Mouse (Mus musculus): Measurements from ENCODE around the gene Polr3h. TPM values are rescaled to one million over a fixed set of nuclear protein-coding genes. Genes with fewer than 3 reads are reported as not detected.

Gene Polr3h
- polyA plus RNA-seq, 1 experiment from 2014 or later: 92.0 TPM

- H3K27me3 ChIP-seq: no peaks in the 10 kb centered on the region
- no peaks in the 10 kb centered on the region for H3K36me3 ChIP-seq
- H3K27ac ChIP-seq (replicated peaks): peak within 1 kb of the TSS; percentile 97
- WGBS: under 1% methylated on average over 44 of the region's 44 CpGs
- peak within 1 kb of the TSS; percentile 95 for H3K4me3 ChIP-seq
- peak within 1 kb of the TSS; percentile 89 for H3K4me2 ChIP-seq
- 0 out of 2 replicates have a peak, but pooled peaks have one; percentile 5 for ATAC-seq (ENCODE audit: low FRiP score, low read depth)
- H3K9ac ChIP-seq: peak within 1 kb of the TSS; percentile 88
- H3K9me3 ChIP-seq: no peaks in the 10 kb centered on the region
- peaks cover 43% of the 10 kb centered on the region for H3K4me1 ChIP-seq (replicated peaks)
Measured at GRCm38 (mm10) chr15:81858517-81859329, 67.3 kb downstream of the Polr3h start, which contains the start of gene Tob2. Gene Tob2 (minus strand): TSS chr15:81858796.

- ATAC-seq (ENCODE audit: low FRiP score, low read depth): peak; percentile 24; the same call in 1 of the 2 replicates
- Histone ChIP-seq H3K4me2 (peak overlapping the region; percentile 89), H3K27me3 (no peaks in the 10 kb centered on the region), H3K9ac (peak overlapping the region; percentile 88), H3K27ac (replicated peaks) (peak overlapping the region; percentile 97), H3K9me3 (no peaks in the 10 kb centered on the region), H3K4me3 (peak overlapping the region; percentile 95), H3K36me3 (no peaks in the 10 kb centered on the region), H3K4me1 (replicated peaks) (peaks cover 43% of the 10 kb centered on the region)
- WGBS: under 1% methylated on average over 23 of the region's 23 CpGs
Measured at GRCm38 (mm10) chr15:81858138-81858516, 67.9 kb downstream of the Polr3h start.

GRCm38 (mm10) chr15:81857724-81858116 is 68.3 kb downstream of the Polr3h start:
- no peaks in the 10 kb centered on the region for H3K27me3 ChIP-seq
- no peak for ATAC-seq (ENCODE audit: low FRiP score, low read depth)
- H3K4me2 ChIP-seq: peak overlapping the region; percentile 89
- peak overlapping the region; percentile 88 for H3K9ac ChIP-seq
- no peaks in the 10 kb centered on the region for H3K9me3 ChIP-seq
- under 1% methylated on average over 33 of the region's 33 CpGs for WGBS
- peak overlapping the region; percentile 97 for H3K27ac ChIP-seq (replicated peaks)
- peaks cover 43% of the 10 kb centered on the region for H3K4me1 ChIP-seq (replicated peaks)
- no peaks in the 10 kb centered on the region for H3K36me3 ChIP-seq
- H3K4me3 ChIP-seq: peak overlapping the region; percentile 95

- H3K9ac ChIP-seq: peak overlapping the region; percentile 88
- under 1% methylated on average over 14 of the region's 14 CpGs for WGBS
- peak overlapping the region; percentile 89 for H3K4me2 ChIP-seq
- H3K27me3 ChIP-seq: no peaks in the 10 kb centered on the region
- H3K4me1 ChIP-seq (replicated peaks): peaks cover 43% of the 10 kb centered on the region
- ATAC-seq (ENCODE audit: low FRiP score, low read depth): no peak
- peak overlapping the region; percentile 97 for H3K27ac ChIP-seq (replicated peaks)
- peak overlapping the region; percentile 95 for H3K4me3 ChIP-seq
- no peaks in the 10 kb centered on the region for H3K9me3 ChIP-seq
- H3K36me3 ChIP-seq: no peaks in the 10 kb centered on the region
Measured at GRCm38 (mm10) chr15:81856938-81857723, 68.9 kb downstream of the Polr3h start.

GRCm38 (mm10) chr15:81856030-81856790 is 69.8 kb downstream of the Polr3h start:
- peak overlapping the region; percentile 97 for H3K27ac ChIP-seq (replicated peaks)
- H3K4me3 ChIP-seq: peak overlapping the region; percentile 95
- 0% methylated on average over 28 of the region's 28 CpGs for WGBS
- H3K4me1 ChIP-seq (replicated peaks): peaks cover 43% of the 10 kb centered on the region
- peak overlapping the region; percentile 89 for H3K4me2 ChIP-seq
- peaks cover 7% of the 10 kb centered on the region for H3K36me3 ChIP-seq
- H3K9ac ChIP-seq: peak overlapping the region; percentile 88
- no peaks in the 10 kb centered on the region for H3K27me3 ChIP-seq
- H3K9me3 ChIP-seq: no peaks in the 10 kb centered on the region
- ATAC-seq (ENCODE audit: low FRiP score, low read depth): peak; percentile 90

- peaks cover 35% of the 10 kb centered on the region for H3K36me3 ChIP-seq
- peaks cover 23% of the 10 kb centered on the region for H3K4me1 ChIP-seq (replicated peaks)
- H3K9ac ChIP-seq: no peak overlapping the region
- no peak for ATAC-seq (ENCODE audit: low FRiP score, low read depth)
- 90% methylated on average over 7 of the region's 7 CpGs for WGBS
- H3K27ac ChIP-seq (replicated peaks): no peak overlapping the region
- no peak overlapping the region for H3K4me3 ChIP-seq
- no peaks in the 10 kb centered on the region for H3K27me3 ChIP-seq
- H3K9me3 ChIP-seq: no peaks in the 10 kb centered on the region
- no peak overlapping the region for H3K4me2 ChIP-seq
Measured at GRCm38 (mm10) chr15:81853081-81853480, 73.0 kb downstream of the Polr3h start.

- 90% methylated on average over 9 of the region's 9 CpGs for WGBS
- H3K27me3 ChIP-seq: no peaks in the 10 kb centered on the region
- H3K4me3 ChIP-seq: no peak overlapping the region
- H3K4me1 ChIP-seq (replicated peaks): peaks cover 23% of the 10 kb centered on the region
- no peak overlapping the region for H3K27ac ChIP-seq (replicated peaks)
- no peak for ATAC-seq (ENCODE audit: low FRiP score, low read depth)
- H3K36me3 ChIP-seq: peaks cover 36% of the 10 kb centered on the region
- H3K9me3 ChIP-seq: no peaks in the 10 kb centered on the region
- H3K4me2 ChIP-seq: no peak overlapping the region
- H3K9ac ChIP-seq: no peak overlapping the region
Measured at GRCm38 (mm10) chr15:81852411-81853000, 73.5 kb downstream of the Polr3h start.

- no peak for ATAC-seq (ENCODE audit: low FRiP score, low read depth)
Measured at GRCm38 (mm10) chr15:81851375-81851774, 74.7 kb downstream of the Polr3h start.

GRCm38 (mm10) chr15:81850718-81851117 is 75.3 kb downstream of the Polr3h start:
- Histone ChIP-seq H3K9me3 (no peaks in the 10 kb centered on the region), H3K4me2 (no peak overlapping the region), H3K27me3 (no peaks in the 10 kb centered on the region), H3K4me1 (replicated peaks) (peaks cover 8% of the 10 kb centered on the region), H3K36me3 (peaks cover 36% of the 10 kb centered on the region), H3K27ac (replicated peaks) (no peak overlapping the region), H3K9ac (no peak overlapping the region), H3K4me3 (no peak overlapping the region)
- 93% methylated on average over 14 of the region's 14 CpGs for WGBS
- ATAC-seq (ENCODE audit: low FRiP score, low read depth): no peak

More at GRCm38 (mm10) chr15:81851375-81851774, 74.7 kb downstream of the Polr3h start:
- Histone ChIP-seq H3K4me1 (replicated peaks) (peaks cover 14% of the 10 kb centered on the region), H3K27me3 (no peaks in the 10 kb centered on the region), H3K4me2 (no peak overlapping the region), H3K9me3 (no peaks in the 10 kb centered on the region), H3K36me3 (peaks cover 36% of the 10 kb centered on the region), H3K27ac (replicated peaks) (no peak overlapping the region), H3K9ac (no peak overlapping the region), H3K4me3 (no peak overlapping the region)
- WGBS: 97% methylated on average over 15 of the region's 15 CpGs

GRCm38 (mm10) chr15:81849104-81849503 is 76.9 kb downstream of the Polr3h start:
- H3K4me3 ChIP-seq: no peak overlapping the region

GRCm38 (mm10) chr15:81848301-81848700 is 77.7 kb downstream of the Polr3h start:
- Histone ChIP-seq H3K36me3 (peaks cover 36% of the 10 kb centered on the region), H3K27me3 (no peaks in the 10 kb centered on the region), H3K9ac (no peak overlapping the region), H3K9me3 (no peaks in the 10 kb centered on the region), H3K4me1 (replicated peaks) (no peaks in the 10 kb centered on the region), H3K27ac (replicated peaks) (no peak overlapping the region), H3K4me3 (no peak overlapping the region), H3K4me2 (no peak overlapping the region)
- WGBS: 47% methylated on average over 7 of the region's 7 CpGs
- no peak for ATAC-seq (ENCODE audit: low FRiP score, low read depth)

More at GRCm38 (mm10) chr15:81849104-81849503, 76.9 kb downstream of the Polr3h start:
- ATAC-seq (ENCODE audit: low FRiP score, low read depth): no peak
- Histone ChIP-seq H3K36me3 (peaks cover 36% of the 10 kb centered on the region), H3K27me3 (no peaks in the 10 kb centered on the region), H3K4me2 (no peak overlapping the region), H3K27ac (replicated peaks) (no peak overlapping the region), H3K9ac (no peak overlapping the region), H3K4me1 (replicated peaks) (no peaks in the 10 kb centered on the region), H3K9me3 (no peaks in the 10 kb centered on the region)
- WGBS: 88% methylated on average over 9 of the region's 9 CpGs
